Mouse (Mus musculus) adrenal gland (tissue): ENCODE measurements at regions not wholly inside any gene's neighbourhood (a gene's known extent, or its start where the extent isn't known, plus 50 kb on each side); places are given as distances from the start of the nearest gene placed in this dataset.

Experiments
- intact Hi-C: fragments of 180-260 bp; cut with DNase I; formaldehyde crosslinking; loops from one replicate; pipeline ENCODE4 v1.15.1; 2025

- intact Hi-C loops, result loop anchor here (10.0 kb wide), 1 partner anchor 95 kb away; no protein-coding TSS in a partner anchor
Measured at GRCm38 (mm10) chr15:62229491-62230283, 1306.9 kb upstream of the A1bg start.

GRCm38 (mm10) chr15:62229023-62229422, 1306.2 kb upstream of the A1bg start:
- intact Hi-C loops, result loop anchor here (10.0 kb wide), 1 partner anchor 96 kb away; no protein-coding TSS in a partner anchor

- intact Hi-C loops, result loop anchor here (10.0 kb wide), 1 partner anchor 100 kb away; no protein-coding TSS in a partner anchor
Measured at GRCm38 (mm10) chr15:62224798-62225197, 1302.0 kb upstream of the A1bg start.

- intact Hi-C loops, result loop anchor here (10.0 kb wide), 1 partner anchor 101 kb away; no protein-coding TSS in a partner anchor
Measured at GRCm38 (mm10) chr15:62224191-62224590, 1301.4 kb upstream of the A1bg start.

- intact Hi-C loops, result loop anchor here (10.0 kb wide), 1 partner anchor 102 kb away; no protein-coding TSS in a partner anchor
Measured at GRCm38 (mm10) chr15:62223156-62223840, 1300.5 kb upstream of the A1bg start.

- intact Hi-C loops, result loop anchor here (10.0 kb wide), 1 partner anchor 102 kb away; no protein-coding TSS in a partner anchor
Measured at GRCm38 (mm10) chr15:62222731-62223130, 1299.9 kb upstream of the A1bg start.

- intact Hi-C loops, result loop anchor here (10.0 kb wide), 1 partner anchor 103 kb away; no protein-coding TSS in a partner anchor
Measured at GRCm38 (mm10) chr15:62222201-62222600, 1299.4 kb upstream of the A1bg start.

- intact Hi-C loops, result loop anchor here (10.0 kb wide), 1 partner anchor 104 kb away; no protein-coding TSS in a partner anchor
Measured at GRCm38 (mm10) chr15:62221024-62221819, 1298.4 kb upstream of the A1bg start.

- intact Hi-C loops, result loop anchor here (10.0 kb wide), 1 partner anchor 104 kb away; no protein-coding TSS in a partner anchor
Measured at GRCm38 (mm10) chr15:62220620-62221019, 1297.8 kb upstream of the A1bg start.

GRCm38 (mm10) chr15:62219934-62220540, 1297.2 kb upstream of the A1bg start:
- intact Hi-C loops, result loop anchor here (10.0 kb wide), 1 partner anchor 105 kb away; no protein-coding TSS in a partner anchor

- intact Hi-C loops, result no loop called here
Measured at GRCm38 (mm10) chr15:62218346-62219080, 1295.7 kb upstream of the A1bg start.

- intact Hi-C loops, result loop anchor here (2.0 kb wide), 1 partner anchor 230 kb away; no protein-coding TSS in a partner anchor
Measured at GRCm38 (mm10) chr15:62216688-62217477, 1294.1 kb upstream of the A1bg start.

- intact Hi-C loops, result loop anchor here (2.0 kb wide), 1 partner anchor 229 kb away; no protein-coding TSS in a partner anchor
Measured at GRCm38 (mm10) chr15:62215616-62216398, 1293.0 kb upstream of the A1bg start.

- intact Hi-C loops, result no loop called here
Measured at GRCm38 (mm10) chr15:62214300-62214699, 1291.5 kb upstream of the A1bg start.

GRCm38 (mm10) chr15:62212283-62212910, 1289.6 kb upstream of the A1bg start:
- intact Hi-C loops, result no loop called here

- intact Hi-C loops, result loop anchor here (10.0 kb wide), 1 partner anchor 365 kb away; no protein-coding TSS in a partner anchor
Measured at GRCm38 (mm10) chr15:62209881-62210481, 1287.2 kb upstream of the A1bg start.

- intact Hi-C loops, result loop anchor here (10.0 kb wide), 1 partner anchor 366 kb away; no protein-coding TSS in a partner anchor
Measured at GRCm38 (mm10) chr15:62209296-62209695, 1286.5 kb upstream of the A1bg start.
